In the genomic region with DNA sequence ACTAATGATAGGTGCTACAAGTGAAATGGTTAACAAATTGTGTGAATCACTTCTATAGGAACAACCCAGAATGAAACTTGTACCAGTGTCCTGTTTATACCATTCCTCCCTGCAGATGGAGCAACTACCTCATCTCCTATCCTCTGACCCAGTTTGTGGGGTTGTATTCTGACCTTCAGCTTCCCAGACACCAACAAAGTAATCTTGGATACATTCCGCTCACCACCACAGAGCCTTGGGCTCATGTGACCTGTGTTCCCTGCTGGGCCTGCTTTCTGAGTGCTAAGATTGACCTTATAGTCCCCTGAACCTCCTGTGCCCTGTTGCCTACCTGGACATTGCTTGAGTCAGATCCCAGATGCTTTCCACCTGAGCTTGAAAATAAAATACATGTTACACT, we compare ENCODE assay signal across 14 mouse cellular contexts. TPM values are rescaled to one million over a fixed set of nuclear protein-coding genes. Genes with fewer than 3 reads are reported as not detected.
"Had no signal": no experiment of that assay in that cellular context is flagged by ENCODE, and none has a peak within 500 bp of the region (broad histone marks: within the 10 kb centered on the region; RNA-seq: fewer than 3 reads in every experiment).

No protein-coding gene starts in this region.

- H3K4me3 ChIP-seq: layer of hippocampus, adult 2 months; limb, embryonic 12.5 days; liver, embryonic 13.5 days; lung, embryonic 15.5 days; neural tube, embryonic 12.5 days had no signal

- H3K9ac ChIP-seq: limb, embryonic 12.5 days; liver, embryonic 13.5 days; liver, postnatal 0 days; lung, embryonic 15.5 days; neural tube, embryonic 12.5 days had no signal

- DNase-seq: kidney, adult 18-20 months; kidney, postnatal 10 days; kidney, postnatal 4 days; liver; liver, embryonic 13.5 days; liver, postnatal 0 days; midbrain, embryonic 14.5 days; right cerebral cortex, postnatal 14 days; thymus, postnatal 36 days had no signal

- H3K27me3 ChIP-seq: limb, embryonic 12.5 days; liver, embryonic 13.5 days; lung, embryonic 15.5 days; neural tube, embryonic 12.5 days had no signal

- H3K4me2 ChIP-seq: limb, embryonic 12.5 days; liver, embryonic 13.5 days; lung, embryonic 15.5 days; neural tube, embryonic 12.5 days had no signal

- ATAC-seq: liver, postnatal 0 days had no signal

- H3K27ac ChIP-seq: layer of hippocampus, adult 2 months; limb, embryonic 12.5 days; liver, embryonic 13.5 days; lung, embryonic 15.5 days; neural tube, embryonic 12.5 days had no signal

- H3K9me3 ChIP-seq: limb, embryonic 12.5 days; liver, embryonic 13.5 days; lung, embryonic 15.5 days; neural tube, embryonic 12.5 days had no signal

- H3K36me3 ChIP-seq: limb, embryonic 12.5 days; liver, embryonic 13.5 days; lung, embryonic 15.5 days; neural tube, embryonic 12.5 days had no signal

- H3K4me1 ChIP-seq: limb, embryonic 12.5 days; liver, embryonic 13.5 days; lung, embryonic 15.5 days; neural tube, embryonic 12.5 days had no signal

RNA-seq across cellular contexts. Expression of gene Fdx1, which starts 47.8 kb away (rescaled TPM):
- total RNA-seq: monocyte, adult 5-6 weeks had no signal
